Mouse (Mus musculus): ENCODE measurements around the gene Sugp2.
"Not testable (repeated sequence)": the region's sequence is repeated elsewhere in the genome, so short reads cannot be mapped to it uniquely, and the experiment has no call there.

The Sugp2 gene

DNA sequence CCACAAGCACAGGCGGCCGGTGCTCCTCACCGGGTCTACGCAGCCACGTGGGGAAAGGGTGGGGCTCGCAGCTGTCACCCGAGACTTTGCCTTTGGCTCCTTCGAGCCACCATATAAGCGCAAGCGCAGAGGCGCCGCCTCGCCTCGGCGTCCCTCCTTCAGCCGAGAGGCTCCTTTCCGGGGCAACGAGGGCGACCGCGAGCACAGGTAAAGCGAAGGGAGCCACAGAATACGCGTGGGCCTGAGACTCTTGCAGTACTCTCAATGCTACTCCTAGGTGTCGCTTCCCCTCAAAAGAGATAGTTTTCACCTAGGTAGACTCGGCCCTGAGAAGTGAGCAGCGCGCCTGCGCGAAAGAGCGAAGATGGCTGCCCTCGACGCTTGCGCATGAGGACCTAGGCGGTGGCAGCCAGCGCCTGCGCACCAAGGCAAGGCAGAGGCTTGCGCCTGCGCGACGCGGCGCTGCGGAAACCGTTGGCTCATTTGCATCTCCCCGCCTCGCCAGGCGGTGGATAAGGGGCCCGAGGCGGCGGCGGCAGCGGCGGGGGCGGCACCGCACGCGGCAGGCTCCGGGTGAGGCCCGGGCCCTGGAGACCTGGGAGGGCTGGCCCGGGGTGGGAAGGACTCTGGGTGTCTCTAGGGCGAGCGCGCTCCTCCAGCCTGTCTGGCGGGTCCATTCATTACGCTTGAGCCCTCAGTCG lies at the start of gene Sugp2, which contains the start of gene Armc6:
Sugp2 (plus strand) TSS at position 147 of the 701 bp plus-strand sequence.
Armc6 (minus strand) TSS at position 387 of the 701 bp plus-strand sequence.
- peak; percentile 96 for DNase-seq

DNA sequence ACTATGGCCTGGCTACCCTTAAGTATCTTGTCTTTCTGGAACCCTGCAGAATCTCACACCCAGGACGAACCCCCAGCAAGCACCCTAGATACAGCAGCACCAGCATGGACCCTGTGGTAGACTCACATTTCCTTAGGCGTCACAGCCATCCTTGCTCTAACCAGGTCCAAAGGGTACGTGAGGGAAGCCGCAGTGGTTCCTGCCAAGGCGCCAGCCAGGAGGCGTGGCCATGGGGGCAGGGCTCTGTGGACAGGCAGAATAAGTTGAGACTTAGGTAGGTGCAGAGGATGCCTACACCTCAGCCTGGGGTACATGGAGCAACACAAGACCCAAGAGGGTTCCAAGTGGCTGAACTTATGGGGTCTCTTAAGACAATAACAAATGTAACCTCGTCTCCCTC lies 45.3 kb upstream of the Sugp2 start:
- no peak for DNase-seq

DNA sequence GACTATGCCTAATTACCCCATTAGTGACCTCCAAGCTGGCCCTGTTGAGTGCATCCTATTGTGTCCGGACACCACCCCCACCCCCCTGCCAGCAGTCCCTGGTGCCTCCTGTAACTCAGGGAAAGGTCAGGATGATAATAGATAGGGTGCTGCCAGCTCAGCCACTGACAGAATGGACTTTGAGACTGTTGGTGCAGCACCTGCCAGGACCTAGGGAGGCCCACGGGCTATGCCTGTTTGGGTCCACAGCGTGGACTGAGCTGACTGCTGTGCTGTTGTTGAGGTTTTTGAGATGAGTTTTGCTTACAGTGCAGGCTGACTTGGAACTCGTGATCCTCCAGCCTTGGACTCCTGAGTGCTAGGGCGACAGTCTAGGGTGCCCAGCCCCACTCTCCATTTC lies 40.8 kb upstream of the Sugp2 start:
- no peak for DNase-seq

DNA sequence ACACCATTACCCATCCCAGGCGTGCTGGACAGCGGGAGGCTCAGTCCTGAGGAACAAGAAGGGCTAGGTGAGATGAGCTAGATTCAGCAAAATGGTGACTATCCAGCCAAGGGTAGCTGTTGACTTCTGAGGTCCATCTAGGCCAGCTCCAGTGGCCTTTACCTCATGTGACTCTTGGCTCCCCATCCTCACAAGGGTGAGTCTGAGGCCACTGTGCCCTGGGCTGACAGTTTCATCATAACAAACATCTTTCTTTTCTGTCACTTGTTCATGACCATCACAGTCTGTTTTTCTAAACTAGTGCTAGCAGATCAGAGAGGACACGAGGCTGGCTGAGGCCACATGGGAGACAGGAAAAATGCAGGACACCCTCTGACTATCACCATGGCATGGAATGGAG lies 39.8 kb upstream of the Sugp2 start:
- no peak for DNase-seq

DNA sequence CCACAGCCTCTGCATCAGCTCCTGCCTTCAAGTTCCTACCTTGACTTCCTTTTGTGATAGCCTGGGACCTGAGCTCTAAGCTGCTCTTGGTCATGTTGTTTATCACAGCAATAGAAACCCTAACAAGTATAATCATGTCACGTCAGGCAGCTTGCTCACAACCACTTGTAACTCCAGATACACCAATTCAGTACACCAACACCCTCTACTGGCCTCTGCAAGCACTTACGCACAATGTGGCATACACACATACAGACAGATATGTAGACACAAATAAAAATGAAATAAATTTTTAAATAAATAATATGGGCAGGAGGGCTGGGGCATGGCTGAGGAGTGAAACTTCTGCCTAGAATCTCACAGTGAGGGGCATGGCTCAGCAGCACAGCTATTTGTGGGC lies 38.3 kb upstream of the Sugp2 start:
- DNase-seq, result no peak

DNA sequence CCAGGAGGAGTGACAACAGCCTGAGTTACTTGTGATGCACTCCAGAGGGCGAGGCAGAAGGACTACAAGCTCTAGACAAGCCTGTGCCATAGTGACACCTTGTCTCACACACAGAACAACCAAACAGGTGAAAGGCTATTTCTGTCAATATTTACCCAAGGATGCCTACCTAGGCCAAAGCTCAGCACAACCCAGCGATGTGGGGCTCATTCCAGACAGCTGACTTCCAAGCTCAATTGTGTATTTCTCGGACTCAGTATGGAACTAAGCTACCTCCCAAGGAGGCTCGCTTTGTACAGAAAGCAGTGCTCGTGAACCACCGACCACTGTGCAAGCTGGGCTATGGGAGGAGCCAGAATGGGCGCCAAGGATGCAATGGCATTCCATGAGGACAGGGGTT lies 36.4 kb upstream of the Sugp2 start:
- no peak for DNase-seq

DNA sequence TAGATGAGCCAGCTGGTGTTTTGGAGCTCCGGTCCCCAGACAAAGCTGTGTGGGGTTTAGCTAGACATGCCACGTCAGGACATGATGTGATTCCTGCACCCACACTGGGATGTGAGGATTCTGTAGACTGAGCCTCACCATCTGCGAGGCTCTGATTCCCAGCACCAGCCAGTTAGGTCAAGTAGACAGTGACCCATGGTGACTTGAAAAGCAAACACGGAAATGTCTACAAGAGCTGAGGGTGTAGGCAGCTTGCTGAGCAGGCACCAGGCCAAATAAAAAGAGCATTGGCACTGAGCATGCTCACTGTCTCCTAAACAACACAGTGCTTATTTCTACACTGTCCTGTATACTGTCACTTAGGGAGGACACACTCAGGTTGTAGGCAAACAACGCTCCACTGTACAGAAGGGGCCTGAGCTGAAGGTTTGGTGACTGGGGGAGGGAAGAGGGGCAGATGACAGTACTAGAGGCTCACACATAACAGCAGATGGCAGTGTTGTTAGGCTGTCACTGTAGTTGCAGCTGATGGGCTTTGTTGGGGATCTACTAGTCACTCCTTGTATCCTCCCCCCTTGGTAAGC lies 33.8 kb upstream of the Sugp2 start:
- peak; percentile 32 for DNase-seq

DNA sequence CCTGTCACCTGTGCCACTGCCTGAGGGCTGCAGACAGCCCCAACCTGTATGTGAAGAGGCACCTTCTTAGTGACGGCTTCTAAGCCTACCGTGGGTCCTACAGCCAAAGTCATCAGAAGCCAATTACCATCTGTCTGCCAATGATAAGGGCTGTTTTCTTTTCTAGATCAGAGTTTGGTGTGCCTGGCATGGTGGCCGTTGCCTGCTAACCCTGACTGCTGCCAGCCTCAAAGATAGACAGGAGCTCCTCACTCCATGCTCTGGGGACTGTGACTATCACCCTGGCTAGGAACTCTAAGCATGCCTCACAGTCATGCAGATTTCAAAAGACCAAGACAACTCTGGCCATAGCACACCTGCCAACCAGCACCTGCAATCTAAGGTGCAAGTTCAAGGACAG lies 32.6 kb upstream of the Sugp2 start:
- DNase-seq, result no peak

DNA sequence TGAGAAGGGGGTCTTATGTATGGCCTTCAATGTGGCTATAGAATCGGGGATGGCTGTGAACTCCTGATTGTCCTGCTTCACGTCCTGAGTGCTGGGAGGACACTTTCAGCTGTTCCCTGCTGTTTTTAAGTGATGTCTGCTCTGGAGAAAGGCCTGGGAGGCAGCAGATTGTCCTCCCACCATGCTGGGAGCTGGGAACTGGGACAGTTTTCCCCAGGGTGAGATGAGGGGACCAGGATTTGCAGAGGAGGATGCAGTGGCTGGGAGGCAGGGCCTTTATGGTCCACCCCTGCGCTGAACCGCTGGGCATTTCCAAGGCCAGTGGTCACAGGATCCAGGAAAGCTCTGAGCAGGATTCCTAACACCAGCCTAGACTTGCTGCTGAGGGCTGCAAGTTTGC lies 31.0 kb upstream of the Sugp2 start:
- no peak for DNase-seq

DNA sequence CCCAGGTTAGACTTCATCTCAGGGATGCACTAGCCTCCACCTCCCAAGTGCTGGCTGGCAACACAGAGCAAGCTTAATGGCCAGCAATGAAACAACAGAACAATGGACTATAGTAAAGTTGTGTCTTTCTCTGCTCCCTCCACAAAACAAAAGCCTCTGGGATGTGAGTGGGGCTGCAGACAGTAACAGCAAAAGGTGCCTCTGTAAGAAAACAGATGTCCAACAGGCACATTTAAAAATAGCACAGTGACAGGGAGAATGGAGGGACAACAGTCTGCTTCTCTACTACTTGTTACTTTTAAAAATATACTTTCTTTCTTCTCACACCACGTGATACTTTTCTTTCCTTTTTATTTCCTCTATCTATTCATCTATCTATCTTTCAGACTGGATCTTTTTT lies 29.3 kb upstream of the Sugp2 start:
- no peak for DNase-seq

DNA sequence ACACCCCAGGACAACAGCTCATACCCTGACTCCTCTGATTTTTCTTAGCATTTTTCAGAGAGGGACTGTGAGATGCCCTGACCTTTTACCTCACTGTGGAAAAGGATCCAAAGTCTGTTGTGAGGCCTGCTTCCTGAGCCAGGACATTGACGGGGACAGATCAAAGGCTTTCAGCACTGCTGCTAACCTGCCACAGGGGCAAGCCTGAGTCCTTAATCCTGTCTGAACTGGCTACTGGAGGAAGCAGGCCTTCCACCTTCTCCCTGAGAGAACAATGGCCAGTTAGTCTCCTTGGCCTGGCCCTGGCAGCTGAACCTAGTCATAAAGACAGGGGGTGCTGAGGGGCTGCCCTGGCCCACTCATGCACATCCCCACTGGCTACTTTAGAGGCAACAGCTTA lies 25.9 kb upstream of the Sugp2 start:
- no peak for DNase-seq

DNA sequence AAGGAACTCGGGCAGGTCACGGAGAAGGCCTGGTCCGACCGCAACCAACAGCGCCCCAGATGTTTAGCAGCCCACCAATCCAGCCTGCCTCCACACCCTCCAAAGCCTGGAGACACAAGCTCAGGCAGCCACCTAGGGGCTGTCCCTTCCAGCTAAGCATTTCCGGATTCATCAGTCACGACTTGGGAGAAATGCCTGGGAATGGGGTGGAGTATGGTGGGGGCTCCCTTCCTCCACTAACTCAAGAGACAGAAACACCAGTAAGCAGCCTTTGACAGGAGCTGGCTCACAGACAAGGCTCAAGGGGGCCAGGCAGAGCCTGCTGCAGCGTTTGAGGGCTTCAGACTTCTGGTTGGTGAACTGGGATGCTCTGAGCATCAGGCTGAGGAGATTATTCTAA lies 23.5 kb upstream of the Sugp2 start:
- no peak for DNase-seq

DNA sequence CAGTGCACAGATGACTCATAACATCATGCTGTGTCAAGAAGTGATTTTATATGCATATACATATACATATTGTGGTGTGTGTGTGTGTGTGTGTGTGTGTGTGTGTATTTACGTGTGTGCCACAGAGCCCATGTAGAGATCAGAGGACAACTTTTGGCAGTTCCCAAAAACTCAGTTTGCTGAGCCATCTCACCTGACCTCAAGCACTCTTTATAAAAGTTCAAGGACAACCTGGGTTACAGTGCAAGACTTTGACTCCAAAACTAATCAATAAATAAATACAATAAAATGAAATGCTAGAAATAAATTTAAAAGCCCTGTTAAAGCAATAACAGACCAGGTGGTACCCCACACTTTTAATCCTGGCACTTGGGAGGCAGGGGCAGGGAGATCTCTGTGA lies 22.8 kb upstream of the Sugp2 start:
- no peak for DNase-seq

DNA sequence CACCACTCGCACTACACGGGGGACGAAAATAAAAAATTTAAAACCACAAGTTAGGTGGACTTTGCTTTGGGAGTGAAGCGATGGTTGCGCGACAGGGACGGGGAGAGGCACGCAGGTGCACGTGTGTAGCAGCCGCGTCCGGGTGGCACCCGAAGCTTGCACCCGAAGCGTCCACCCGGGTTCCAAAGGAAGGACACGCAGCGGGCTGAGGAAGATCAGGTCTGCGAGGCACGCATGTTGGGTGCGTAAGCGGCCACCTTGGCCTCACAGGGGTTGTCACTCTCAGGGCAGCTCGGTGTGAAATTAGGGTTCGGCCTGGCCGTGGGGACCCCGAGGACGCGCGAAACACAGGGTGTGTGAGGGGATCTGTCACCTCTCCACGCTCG lies 22.3 kb upstream of the Sugp2 start:
- DNase-seq, result no peak

DNA sequence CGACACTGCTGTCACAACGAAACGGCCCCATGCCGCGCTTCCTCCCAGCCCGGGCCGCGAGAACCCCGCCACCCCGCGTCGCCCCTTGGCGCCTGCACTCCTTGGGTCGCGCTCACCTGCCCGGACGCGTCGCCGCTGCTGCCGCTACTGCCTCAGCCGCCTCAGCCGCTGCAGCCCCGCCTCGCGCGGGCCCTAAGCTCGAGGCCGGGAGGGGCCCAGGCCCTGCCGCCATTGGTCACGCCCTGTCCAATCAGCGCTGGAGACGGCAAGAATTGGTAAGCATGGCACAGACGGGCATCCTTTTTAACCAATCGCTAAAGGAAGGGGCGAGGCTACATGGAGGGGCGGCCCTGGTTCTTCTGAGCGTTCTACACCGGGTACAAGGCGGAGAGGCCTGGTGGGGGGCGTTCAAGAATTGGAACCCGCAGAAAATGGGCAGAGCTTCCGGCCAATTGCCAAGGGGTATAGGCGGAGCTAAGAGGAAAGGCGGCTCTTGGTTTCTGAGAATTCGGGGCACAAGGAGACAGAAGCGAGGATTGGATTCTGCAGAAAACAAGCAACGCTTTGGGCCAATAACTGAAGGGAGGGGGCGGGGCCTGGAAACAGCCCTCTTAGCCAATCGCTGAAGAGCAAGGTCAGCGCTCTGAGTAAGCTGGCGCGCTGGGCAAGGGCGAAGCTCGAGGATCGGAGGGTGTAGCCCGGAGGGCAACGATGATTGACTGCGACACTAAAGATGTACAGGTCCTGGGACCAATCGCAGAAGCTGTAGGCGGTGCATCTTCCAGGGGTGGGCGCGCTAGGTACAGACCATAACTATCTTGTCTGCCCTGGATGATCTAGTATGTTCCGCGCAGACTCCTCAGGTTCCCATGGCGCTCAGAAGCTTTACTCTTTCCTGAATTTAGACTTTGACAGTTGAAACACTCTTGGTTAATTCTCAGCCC lies 21.6 kb upstream of the Sugp2 start, which contains the start of gene Slc25a42:
Slc25a42 (minus strand) TSS at position 194 of the 944 bp plus-strand sequence.
- peak; percentile 96 for DNase-seq

DNA sequence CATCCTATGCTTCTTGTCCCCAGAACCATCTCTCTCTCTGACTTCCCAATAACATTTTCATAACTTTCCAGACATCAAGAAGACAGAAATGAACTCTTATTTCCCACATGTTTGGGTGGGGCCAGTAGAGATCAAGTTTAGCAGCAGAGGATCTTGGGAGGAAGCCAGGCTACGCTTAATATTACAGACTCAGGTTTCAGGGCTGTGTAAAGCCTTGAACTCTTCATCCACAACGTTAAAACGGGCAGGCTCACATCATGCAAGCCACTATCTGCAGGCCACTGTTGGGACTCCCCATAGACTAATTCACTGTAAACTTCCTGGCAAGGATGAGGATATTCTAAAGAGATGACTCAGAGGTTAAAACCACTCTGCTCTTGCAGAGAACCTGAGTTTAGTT lies 19.6 kb upstream of the Sugp2 start:
- DNase-seq, result no peak

DNA sequence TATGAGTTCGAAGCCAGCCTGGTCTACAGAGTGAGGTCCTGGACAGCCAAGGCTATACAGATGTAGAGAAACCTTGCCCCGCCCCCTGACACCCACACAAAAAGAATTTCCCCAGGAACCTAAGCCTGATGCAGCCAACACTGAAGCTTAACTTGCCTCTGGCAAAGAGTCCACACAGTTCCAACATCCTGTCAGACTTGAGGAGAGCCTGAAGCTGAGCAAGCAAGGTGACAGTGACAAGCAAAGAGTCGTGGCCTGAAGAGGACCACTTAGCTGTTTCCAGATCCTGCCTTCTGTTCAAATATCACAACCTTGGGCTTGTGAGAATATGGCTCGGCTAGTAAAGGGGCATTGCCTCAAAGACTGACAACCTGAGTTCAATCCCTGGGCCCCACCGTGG lies 18.9 kb upstream of the Sugp2 start:
- DNase-seq, result no peak

DNA sequence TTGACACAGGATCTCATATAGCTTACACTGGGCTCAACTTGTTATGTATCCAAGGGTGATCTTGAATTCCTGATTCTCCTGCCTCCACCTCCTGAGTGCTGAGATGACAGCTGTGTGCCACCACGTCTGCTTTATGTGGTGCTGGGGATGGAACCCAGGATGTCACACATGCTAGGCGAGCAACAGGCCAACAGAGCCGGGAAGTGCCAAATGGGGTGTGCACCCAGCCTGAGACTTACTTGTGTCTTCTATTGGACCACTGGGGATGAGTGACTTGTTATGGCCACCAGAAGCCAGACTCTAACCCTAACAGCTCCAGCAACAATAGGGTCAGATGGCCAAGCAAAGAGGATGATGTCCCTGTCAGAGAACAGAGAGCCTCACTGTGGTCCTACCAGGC lies 17.9 kb upstream of the Sugp2 start:
- not testable (repeated sequence) for DNase-seq

DNA sequence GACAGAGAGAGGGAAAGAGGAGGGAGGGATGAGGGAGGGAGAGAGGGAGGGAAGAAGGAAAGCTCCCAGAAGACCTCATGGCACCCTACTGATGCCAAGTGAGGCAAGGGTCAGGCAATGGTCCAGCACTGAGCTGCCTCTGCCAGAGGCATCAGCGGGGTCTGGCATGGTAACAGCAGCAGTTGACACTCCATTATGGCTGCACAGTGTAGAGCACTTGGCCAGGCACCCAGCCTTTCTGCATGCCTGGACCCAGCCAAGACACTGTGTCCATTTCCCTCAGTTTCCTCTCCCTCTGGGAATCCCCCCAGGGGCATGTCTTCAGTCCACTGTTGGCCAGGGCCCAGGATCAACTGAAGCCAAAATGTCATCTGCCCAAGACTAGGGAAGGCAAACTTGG lies 17.5 kb upstream of the Sugp2 start:
- no peak for DNase-seq

DNA sequence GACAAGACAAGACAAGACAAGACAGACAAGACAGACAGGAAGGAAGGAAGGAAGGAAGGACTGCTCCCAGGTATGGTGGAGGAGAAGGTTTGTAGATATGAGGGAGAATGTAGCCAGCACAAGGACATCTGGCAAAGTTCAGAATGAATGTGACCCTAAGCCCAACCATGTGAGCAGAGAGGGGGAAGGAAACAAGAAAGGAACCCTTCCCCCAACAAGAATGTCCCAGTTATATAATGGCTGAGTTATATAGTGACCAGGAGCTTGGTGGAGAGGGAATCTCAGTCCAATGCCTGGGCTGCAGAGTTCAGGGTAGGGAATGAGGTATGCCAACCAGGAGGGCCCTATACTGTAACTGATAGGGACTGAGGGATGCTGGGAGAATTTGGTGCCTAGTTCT lies 16.6 kb upstream of the Sugp2 start:
- DNase-seq, result no peak

DNA sequence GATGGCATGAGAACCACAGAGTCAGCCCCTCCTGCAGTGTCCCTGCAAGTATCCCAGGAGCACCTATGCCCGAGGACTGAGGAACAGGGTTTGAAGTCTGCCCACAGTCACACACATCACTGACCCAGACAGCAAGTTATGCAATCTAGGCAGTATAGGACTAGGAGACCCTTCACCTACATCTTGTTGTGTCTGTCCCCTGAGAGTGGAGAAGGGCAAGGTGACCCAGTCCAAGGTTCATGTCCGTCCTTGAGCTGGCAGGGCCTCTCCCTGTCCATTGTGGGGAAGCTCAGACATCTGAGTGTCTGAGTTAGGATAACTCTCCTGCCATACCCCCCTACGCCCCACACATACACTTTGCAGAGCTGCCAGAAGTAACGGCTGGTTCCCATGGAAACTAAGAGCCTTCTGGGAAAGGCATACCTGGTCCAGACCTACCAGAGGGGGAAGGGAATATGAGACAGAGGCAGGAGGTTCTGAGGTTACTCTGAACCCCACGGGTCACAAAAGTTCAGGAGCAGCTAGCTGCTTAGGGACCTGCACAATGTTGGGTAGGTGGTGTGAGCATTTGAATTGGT lies 14.8 kb upstream of the Sugp2 start:
- DNase-seq, result no peak

DNA sequence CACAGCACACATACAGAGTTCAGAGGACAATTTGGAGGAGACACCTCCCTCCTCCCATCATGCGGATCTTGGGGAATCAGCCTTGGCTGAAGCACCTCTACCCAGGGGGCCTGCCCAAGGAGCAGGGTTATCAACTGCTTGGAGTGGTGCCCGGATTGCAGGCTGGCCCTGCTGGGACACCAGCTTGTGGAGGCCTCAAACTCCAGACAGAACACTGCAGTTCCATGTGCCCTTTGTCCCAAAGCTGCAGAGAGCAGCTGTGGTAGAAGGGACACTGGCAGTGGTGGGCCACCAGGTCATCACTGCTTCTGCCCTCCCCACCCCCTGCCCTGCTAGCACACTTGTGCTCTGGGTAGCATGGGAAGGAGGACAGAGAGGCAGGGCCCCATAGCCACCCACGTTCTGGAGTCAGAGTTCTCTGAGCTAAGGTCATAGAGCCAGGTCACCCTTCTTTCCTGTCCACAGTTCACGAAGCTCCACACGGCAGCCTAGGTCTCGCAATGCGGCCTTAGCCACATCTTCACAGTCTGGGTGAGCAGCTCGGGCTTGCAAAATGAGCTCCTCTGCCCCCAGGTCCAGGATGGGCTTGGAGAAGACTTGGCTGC lies 13.7 kb upstream of the Sugp2 start:
- no peak for DNase-seq

DNA sequence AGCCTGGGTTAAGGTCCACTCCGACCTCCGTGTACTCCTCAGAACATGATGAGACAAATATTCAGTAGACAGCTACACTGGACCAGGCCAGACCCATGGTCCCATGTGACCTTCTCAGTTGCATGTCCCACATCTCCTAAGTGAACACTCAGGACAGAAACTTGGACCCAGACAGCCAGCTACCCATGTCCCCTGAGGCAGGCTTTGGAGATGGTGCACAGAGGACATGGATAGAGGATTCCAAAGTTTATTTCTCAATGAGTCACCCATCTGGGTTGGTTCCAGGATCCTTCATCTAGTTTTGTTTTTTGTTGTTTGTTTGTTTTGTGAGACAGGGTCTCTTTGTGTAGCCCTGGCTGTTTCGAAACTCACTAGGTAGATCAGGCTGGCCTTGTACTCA lies 13.1 kb upstream of the Sugp2 start:
- DNase-seq, result no peak
